Mouse (Mus musculus) myocyte (in vitro differentiated cells): ENCODE results near the gene Bud13. TPM values are rescaled to one million over a fixed set of nuclear protein-coding genes. Genes with fewer than 3 reads are reported as not detected.

Experiments
- H3K27me3 ChIP-seq: one replicate; pipeline ENCODE4 v1.6.1; 2011; ENCODE audit not compliant: control insufficient read depth, insufficient read depth, insufficient read length
- H3K36me3 ChIP-seq: one replicate; pipeline ENCODE4 v1.6.1; 2011; ENCODE audit not compliant: control insufficient read depth, insufficient read depth
- H3K4me2 ChIP-seq: one replicate; pipeline ENCODE4 v1.6.1; 2011; ENCODE audit warnings: low read depth, control low read depth
- H3K4me3 ChIP-seq: one replicate; pipeline ENCODE4 v1.5.1; 2011; ENCODE audit warnings: mild to moderate bottlenecking, control low read depth, moderate library complexity
- H3K79me2 ChIP-seq: one replicate; pipeline ENCODE4 v1.6.1; 2011; ENCODE audit not compliant: control insufficient read depth, insufficient read depth
- H3ac ChIP-seq: one replicate; pipeline ENCODE4 v1.6.1; 2011; ENCODE audit not compliant: control insufficient read depth, insufficient read length
- CEBPB ChIP-seq: IDR thresholded peaks from 2 replicates; pipeline ENCODE4 v1.6.1; 2011; ENCODE audit warnings: mild to moderate bottlenecking, moderate library complexity; ENCODE audit not compliant: poor library complexity, insufficient read depth, severe bottlenecking
- E2F4 ChIP-seq: IDR thresholded peaks from one replicate; pipeline ENCODE4 v1.6.1; 2011; ENCODE audit warnings: mild to moderate bottlenecking, control low read depth, moderate library complexity; ENCODE audit not compliant: insufficient read depth
- MAX ChIP-seq: IDR thresholded peaks from one replicate; pipeline ENCODE4 v1.6.1; 2011; ENCODE audit warnings: low read depth, mild to moderate bottlenecking, control low read depth
- MYOD1 ChIP-seq, 3 experiments: IDR thresholded peaks; one replicate each; pipeline ENCODE4 v1.6.1; 2011; ENCODE audit warnings: control low read depth in 2 of 3, low read depth in 2 of 3, mild to moderate bottlenecking in 2 of 3, moderate library complexity in 1 of 3; ENCODE audit not compliant: insufficient read length in 2 of 3, control insufficient read depth in 1 of 3
- MYOG ChIP-seq, 3 experiments: IDR thresholded peaks; one replicate each; pipeline ENCODE4 v1.6.1; 2011; ENCODE audit warnings: control low read depth in 2 of 3, low read depth in 2 of 3, mild to moderate bottlenecking in 2 of 3; ENCODE audit not compliant: insufficient read length in 2 of 3, control insufficient read depth in 1 of 3, insufficient read depth in 1 of 3
- POLR2A ChIP-seq: IDR thresholded peaks from one replicate; pipeline ENCODE4 v1.6.1; 2011; ENCODE audit warnings: low read depth, mild to moderate bottlenecking, control low read depth, moderate library complexity; ENCODE audit not compliant: insufficient read length
- POLR2AphosphoS2 ChIP-seq: IDR thresholded peaks from one replicate; pipeline ENCODE4 v1.6.1; 2011; ENCODE audit warnings: low read depth, control low read depth; ENCODE audit not compliant: insufficient read length
- REST ChIP-seq: IDR thresholded peaks from one replicate; pipeline ENCODE4 v1.6.1; 2011; ENCODE audit warnings: mild to moderate bottlenecking, control low read depth, moderate library complexity; ENCODE audit not compliant: insufficient read depth, insufficient read length
- SRF ChIP-seq: IDR thresholded peaks from one replicate; pipeline ENCODE4 v1.6.1; 2011; ENCODE audit warnings: low read depth; ENCODE audit not compliant: control insufficient read depth, insufficient read length
- TCF12 ChIP-seq: IDR thresholded peaks from one replicate; pipeline ENCODE4 v1.6.1; 2011; ENCODE audit warnings: mild to moderate bottlenecking, control low read depth; ENCODE audit not compliant: poor library complexity, insufficient read depth, severe bottlenecking
- TCF3 ChIP-seq: IDR thresholded peaks from one replicate; pipeline ENCODE4 v1.6.1; 2011; ENCODE audit warnings: low read depth, control low read depth; ENCODE audit not compliant: insufficient read length
- USF1 ChIP-seq: IDR thresholded peaks from one replicate; pipeline ENCODE4 v1.6.1; 2011; ENCODE audit warnings: low read depth, mild to moderate bottlenecking, control low read depth, moderate library complexity
- polyA plus RNA-seq: library from polyadenylated mRNA; unstranded; fragments of >200 nt; fragmentation: generic; extraction: Trizol; gene quantifications from one replicate; pipeline ENCODE4 v1.2.1, GENCODE M21; 2012; ENCODE audit warnings: missing spikeins

The Bud13 gene
- polyA plus RNA-seq, 1 experiment, result 9.5 TPM

DNA sequence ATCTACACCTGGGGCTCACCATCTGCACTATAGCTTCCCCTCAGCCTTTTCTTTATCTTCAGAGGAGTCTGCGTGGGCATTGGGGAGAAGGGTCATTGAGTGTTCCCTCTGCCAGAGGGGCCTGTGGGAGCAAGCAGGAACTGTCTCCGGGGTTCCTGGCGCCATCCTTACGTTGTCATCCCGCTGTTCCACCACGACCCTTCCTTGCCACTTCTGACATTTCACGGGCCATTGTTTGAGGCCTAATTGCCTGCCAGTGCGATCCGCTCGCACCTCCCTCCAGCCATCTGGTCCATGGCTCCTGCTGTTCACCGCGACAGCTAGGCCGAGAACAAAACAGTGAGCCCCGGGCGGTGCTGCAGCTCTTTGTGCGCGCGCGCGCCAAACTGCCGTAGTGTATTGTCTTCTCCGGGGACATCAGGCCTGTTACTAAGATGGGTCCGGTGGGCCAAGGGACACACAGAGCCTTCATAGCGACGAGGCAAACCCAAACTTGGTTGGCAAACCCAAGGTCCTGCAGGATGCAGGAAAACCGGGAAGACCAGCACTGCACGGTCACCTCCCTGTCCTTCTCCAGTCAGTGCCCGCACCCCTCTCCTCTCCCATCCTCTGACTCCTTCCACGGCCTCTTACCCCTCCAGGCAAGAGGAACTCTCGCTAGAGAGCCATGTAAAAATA is 45.9 kb downstream of the Bud13 start:
- H3K27me3 ChIP-seq, result peaks cover 25% of the 10 kb centered on the region
- H3K4me2 ChIP-seq, result no peak overlapping the region
- no peaks in the 10 kb centered on the region for H3K79me2 ChIP-seq
- no peak overlapping the region for H3K4me3 ChIP-seq
- H3K36me3 ChIP-seq, result no peaks in the 10 kb centered on the region
- no peak for TF ChIP-seq E2F4
- H3ac ChIP-seq, result no peak overlapping the region

DNA sequence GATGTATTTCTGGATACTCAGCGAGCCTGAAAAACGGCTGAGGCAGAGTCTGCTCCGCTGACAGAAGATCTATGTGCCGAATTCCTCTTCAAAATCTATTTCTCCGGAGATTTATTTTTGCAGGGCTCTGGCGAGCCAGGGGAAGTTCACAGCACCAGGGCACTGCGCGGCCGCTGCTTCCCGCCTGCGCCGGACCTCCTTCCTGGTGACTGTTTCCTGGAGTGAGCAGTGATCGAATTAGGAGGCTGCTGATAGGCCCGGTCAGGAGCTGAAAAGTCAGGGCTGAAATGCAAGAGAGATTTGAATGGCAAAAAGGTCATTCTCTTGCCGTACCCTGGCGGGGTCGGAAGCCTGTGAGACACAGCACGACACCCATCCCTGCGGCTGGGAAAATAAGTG is 46.4 kb downstream of the Bud13 start:
- no peak for TF ChIP-seq MYOG (IDR thresholded peaks at IDR 0.05; ENCODE audit: control insufficient read depth in 1 of 3, insufficient read depth in 1 of 3, insufficient read length in 2 of 3, low read depth in 2 of 3)
- no peak for TF ChIP-seq TCF3
- no peak for TF ChIP-seq TCF12
- no peak for TF ChIP-seq E2F4
- no peak for TF ChIP-seq SRF
- TF ChIP-seq MYOD1 (IDR thresholded peaks at IDR 0.05; ENCODE audit: control insufficient read depth in 1 of 3, insufficient read length in 2 of 3, low read depth in 2 of 3), result no peak
- no peak for TF ChIP-seq REST
- TF ChIP-seq POLR2AphosphoS2, result no peak
- TF ChIP-seq USF1, result no peak
- no peak for TF ChIP-seq POLR2A
- no peak for TF ChIP-seq CEBPB
- TF ChIP-seq MAX, result no peak
- H3K36me3 ChIP-seq, result no peaks in the 10 kb centered on the region
- no peak overlapping the region for H3ac ChIP-seq
- H3K27me3 ChIP-seq, result peaks cover 30% of the 10 kb centered on the region
- H3K4me2 ChIP-seq, result no peak overlapping the region
- H3K4me3 ChIP-seq, result no peak overlapping the region
- no peaks in the 10 kb centered on the region for H3K79me2 ChIP-seq

- Histone ChIP-seq H3K36me3 (no peaks in the 10 kb centered on the region), H3K27me3 (peaks cover 32% of the 10 kb centered on the region)
These were observed 47.2 kb downstream of the Bud13 start for GRCm38 (mm10) chr9:46329801-46330585.

DNA sequence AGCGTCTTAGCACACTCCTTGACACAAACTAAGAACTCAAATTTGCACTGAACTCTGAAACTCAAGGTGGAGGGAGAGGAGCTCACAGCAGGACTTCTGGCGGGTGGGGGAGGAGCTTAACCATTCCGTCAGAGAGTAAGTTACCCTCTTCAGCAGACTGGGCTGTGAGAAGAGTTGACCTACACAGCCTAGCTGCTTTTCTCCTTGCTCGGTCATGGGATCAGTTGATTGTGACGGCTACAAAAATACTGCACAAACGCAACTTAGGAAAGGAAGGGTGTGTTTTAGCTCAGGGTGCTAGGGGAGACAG is 47.7 kb downstream of the Bud13 start:
- H3K4me2 ChIP-seq, result no peak overlapping the region
- TF ChIP-seq MAX (no peak), POLR2A (no peak), MYOD1 (IDR thresholded peaks at IDR 0.05; ENCODE audit: control insufficient read depth in 1 of 3, insufficient read length in 2 of 3, low read depth in 2 of 3) (no peak), USF1 (no peak), TCF12 (no peak), CEBPB (no peak), POLR2AphosphoS2 (no peak), SRF (no peak), REST (no peak), E2F4 (no peak), TCF3 (no peak), MYOG (IDR thresholded peaks at IDR 0.05; ENCODE audit: control insufficient read depth in 1 of 3, insufficient read depth in 1 of 3, insufficient read length in 2 of 3, low read depth in 2 of 3) (no peak)
- no peak overlapping the region for H3K4me3 ChIP-seq

More at GRCm38 (mm10) chr9:46329801-46330585, 47.2 kb downstream of the Bud13 start:
- Histone ChIP-seq H3K4me3 (no peak overlapping the region), H3K4me2 (no peak overlapping the region), H3ac (no peak overlapping the region), H3K79me2 (no peaks in the 10 kb centered on the region)
- TF ChIP-seq MYOD1 (IDR thresholded peaks at IDR 0.05; ENCODE audit: control insufficient read depth in 1 of 3, insufficient read length in 2 of 3, low read depth in 2 of 3) (no peak), CEBPB (no peak), POLR2AphosphoS2 (no peak), E2F4 (no peak), MAX (no peak), REST (no peak), TCF12 (no peak), TCF3 (no peak), MYOG (IDR thresholded peaks at IDR 0.05; ENCODE audit: control insufficient read depth in 1 of 3, insufficient read depth in 1 of 3, insufficient read length in 2 of 3, low read depth in 2 of 3) (no peak), USF1 (no peak), POLR2A (no peak), SRF (no peak)

More for the DNA sequence above, 47.7 kb downstream of the Bud13 start:
- H3ac ChIP-seq, result no peak overlapping the region
- peaks cover 32% of the 10 kb centered on the region for H3K27me3 ChIP-seq
- no peaks in the 10 kb centered on the region for H3K36me3 ChIP-seq
- H3K79me2 ChIP-seq, result no peaks in the 10 kb centered on the region
